Mouse (Mus musculus): ENCODE measurements around the gene Gm20388. TPM values are rescaled to one million over a fixed set of nuclear protein-coding genes. Genes with fewer than 3 reads are reported as not detected.

The Gm20388 gene
- total RNA-seq, 2 experiments from 2014 or later: 5.8 TPM; not detected in 1

DNA sequence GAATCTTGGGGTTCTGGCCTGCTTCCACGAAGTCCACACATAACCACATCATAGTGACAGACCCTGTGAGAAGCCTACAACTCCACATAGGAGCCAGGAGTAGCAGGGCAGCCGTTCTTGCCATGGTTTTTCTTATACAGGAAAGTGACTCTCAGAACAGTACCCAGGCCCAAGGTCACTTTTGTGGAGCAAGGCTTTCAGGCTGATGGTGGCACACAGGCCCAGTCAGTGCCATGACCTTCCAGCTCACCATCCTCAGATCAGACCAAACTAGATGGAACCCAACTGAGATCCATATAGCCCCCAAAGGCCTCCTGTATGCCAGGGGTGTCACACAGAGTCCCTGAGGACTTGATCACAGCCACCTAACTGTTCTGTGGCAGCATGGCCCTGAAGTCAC, 541.5 kb downstream of the Gm20388 start:
- DNase-seq: no peak

DNA sequence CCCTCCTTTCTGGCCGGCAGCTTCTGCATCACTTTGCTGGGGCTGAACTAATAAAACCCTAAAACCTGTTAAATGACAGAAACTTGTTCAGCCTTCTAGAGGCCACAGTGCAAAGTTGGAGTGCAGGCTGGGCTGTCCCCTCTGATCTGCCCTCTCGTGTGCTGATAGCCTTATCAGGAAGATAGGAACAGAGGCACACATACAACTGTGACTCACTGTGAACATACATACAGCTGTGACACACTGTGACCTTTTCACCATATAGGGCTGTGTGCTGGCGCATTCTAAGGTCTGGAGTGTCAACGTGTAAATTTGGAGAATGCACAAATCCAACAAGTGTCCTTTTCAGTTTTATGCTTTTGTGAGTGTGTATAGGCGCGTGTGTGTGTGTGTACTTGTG, 543.8 kb downstream of the Gm20388 start:
- DNase-seq: no peak

DNA sequence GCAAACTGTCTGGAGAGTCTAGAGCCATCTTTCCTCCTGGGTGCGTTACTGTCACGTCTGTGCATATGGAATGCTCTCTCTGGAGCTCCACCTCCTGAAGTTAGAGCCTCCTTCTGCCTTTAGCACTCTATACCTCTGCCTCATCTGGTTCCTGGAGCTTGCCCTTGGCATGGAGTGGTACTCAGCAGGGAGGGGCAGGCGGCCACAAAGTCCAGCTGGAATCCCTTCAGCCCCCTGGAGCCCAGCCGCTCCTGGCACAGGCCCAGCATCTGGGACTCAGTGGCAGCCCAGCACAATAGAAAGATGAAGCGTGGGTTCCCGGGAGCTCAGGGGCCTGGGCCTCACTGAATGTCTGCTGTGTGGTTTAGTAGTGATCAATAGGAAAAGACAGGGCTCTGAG, 549.7 kb downstream of the Gm20388 start:
- no peak for DNase-seq

DNA sequence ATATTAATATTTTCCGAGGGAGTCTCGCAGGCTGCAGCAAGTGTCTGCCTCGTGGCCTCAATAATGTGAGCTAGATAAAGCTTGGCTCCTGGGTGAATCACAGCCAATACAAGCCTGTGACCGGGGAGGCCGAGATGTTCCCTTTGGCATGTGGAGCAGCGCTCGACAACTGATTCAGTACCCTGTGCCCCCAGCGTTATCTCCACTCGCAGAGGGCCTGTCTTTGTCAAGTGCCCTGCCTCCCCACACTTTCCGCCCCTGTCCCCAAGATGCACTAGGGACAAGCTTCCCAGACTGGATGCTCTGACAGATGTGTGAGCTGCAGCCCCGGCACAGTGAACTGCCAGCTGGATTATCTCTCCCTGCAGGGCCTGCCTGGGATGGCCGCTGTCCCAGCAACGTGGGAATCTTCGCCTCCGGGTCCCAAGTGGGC, 551.5 kb downstream of the Gm20388 start:
- peak; percentile 62 for DNase-seq

DNA sequence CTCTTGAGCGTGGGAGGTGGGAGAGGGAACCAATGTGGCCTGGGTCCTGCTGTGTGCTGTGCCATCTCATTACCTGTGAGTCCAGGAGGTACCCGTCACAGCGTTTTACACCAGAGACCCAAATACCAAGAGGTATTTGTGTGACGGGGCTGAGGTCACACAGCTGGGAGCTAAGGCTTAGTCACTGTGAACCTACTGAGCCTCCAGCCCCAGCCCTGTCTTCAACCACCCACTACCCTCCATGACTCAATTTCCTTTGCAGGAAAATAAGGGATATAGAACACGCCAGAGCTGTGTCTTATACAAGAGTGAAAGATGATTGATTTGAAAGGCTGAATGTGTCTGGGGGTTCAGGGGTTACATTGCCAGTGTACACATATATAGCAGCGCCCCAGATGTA, 552.0 kb downstream of the Gm20388 start:
- DNase-seq: no peak

DNA sequence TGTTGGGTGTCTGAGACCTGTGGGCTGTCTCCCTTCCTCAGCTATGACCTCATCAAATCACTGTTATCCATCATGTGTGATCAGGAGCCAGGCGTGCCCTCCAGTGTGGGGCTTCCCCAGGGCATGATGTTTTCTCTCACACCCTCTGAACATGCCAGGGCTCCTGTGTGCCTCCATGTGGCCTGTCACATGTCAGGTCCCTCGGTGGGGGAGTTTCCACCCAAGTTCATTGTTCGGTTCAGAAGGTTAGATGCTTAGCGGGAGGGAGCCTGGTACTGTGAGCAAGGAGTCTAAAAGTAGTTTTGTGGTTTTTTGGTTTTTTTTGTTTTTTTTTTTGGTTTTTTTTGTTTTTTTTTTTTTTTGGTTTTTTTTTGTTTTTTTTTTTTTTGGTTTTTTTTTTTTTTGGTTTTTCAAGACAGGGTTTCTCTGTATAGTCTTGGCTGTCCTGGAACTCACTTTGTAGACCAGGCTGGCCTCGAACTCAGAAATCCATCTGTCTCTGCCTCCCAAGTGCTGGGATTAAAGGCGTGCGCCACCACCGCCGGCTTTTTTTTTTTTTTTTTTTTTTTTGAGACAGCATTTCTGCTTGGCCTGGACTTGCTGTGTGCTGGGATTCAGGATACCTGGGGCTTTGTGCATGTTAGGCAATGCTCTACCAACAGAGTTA, 553.4 kb downstream of the Gm20388 start:
- DNase-seq: no peak

DNA sequence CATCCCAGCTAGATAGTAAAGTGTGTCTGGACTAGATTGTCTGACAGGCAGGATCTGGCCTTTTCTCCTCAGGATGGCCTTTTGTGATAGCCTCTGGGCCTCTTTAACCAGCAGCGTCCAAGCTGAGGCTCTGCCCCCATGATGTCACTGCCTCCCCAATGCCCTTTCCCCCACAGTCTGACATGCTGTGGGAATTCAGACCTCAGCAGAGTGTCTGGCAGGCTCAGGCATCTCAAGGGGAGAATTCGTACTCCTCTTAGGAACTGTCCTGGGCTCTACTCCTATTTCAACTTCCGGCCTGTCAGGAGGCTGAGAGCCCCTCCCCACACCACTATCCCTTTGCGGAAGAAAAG, 553.9 kb downstream of the Gm20388 start:
- no peak for DNase-seq

DNA sequence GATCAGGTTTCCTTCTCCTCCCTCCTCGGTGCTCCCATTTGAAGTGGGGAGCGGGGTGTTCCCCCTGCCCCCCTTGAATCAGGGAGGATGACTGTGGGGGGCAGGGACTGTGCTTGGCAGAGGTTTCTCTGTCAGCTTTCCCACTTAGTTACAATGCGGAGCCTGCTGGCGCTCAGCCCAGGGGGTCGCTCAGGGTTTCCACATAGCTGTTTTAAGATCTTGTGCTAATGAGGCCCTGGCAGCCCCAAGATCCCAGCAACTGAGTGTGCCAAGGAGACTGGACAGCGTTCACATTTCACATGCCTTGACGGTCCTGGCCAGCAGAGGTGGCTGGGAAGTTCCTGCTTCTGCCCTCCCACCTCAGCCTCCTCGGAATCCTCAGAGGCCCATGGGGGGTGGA, 555.1 kb downstream of the Gm20388 start:
- peak; percentile 77 for DNase-seq

DNA sequence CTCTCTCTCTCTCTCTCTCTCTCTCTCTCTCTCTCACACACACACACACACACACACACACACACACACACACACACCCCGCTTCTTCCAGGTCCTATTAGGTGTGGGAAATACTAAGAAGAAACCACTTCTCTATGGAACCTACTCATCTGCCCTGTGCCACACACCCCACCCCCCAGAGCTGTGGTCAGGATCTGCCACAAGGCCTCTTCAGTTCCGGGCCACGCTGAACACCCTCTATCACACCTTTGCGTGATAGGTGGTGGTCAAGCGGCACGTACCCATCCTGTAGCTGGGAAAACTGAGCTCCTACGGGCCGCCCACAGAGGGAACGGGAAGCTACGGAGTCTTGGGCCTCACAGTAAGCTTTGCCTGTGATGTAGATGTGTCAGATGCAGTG, 555.6 kb downstream of the Gm20388 start:
- DNase-seq: no peak

DNA sequence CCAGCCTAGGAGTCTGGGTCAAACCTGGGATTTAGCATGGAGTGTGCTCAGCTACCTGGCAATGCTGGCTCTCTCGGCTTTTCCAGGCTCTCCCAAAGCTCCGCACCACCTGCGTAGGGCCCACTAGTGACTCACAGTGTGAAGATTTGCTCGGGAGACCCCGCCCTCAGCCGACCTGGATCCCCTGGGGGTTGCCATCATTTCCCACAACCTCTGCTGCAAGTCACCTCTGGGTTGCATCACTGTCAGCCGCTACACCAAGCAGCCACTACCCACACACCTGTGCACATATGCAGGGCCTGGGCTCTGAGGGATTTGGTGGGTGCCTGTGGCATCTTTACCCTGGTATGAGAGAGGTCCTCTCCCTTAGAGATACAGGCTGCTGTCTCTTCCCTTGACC, 557.0 kb downstream of the Gm20388 start:
- no peak for DNase-seq

DNA sequence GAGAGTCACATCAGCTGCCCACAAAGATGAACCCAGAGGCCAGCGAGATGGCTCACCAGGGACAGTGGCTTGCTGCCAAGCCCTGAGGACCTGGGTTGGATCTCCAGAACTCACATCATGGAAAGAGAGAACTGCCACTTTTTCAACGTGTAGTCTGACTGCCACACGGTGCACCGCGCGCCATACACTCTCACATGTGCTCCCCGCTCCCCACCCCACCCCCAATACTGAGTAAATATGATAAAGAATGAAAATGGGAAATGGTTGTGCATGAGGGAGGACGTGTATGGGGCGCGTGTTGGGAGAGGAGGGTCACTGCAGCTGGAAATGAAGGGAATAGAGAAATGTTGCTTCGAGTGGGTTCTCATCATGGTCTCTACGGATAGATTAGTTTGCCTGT, 559.5 kb downstream of the Gm20388 start:
- DNase-seq: no peak

DNA sequence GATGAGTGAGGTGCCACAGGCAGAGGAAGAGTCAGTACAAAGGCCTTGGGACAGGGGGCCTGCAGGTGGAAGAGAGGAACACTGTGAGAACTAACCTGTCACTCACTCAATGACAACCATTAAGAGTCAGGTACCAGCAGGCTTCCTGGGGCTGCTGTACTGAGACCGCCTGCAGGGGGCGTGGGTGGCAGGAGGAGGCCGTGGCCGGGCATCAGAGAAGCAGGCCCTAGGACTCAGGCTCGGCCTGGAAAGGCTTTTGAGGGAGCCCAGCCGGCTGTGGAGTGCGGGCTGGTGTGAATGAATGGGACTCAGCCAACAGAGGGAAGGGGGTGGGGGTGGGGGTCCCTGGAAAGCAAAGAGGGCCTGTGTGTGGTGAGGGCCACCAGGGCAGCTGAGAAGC, 560.5 kb downstream of the Gm20388 start:
- peak; percentile 73 for DNase-seq

DNA sequence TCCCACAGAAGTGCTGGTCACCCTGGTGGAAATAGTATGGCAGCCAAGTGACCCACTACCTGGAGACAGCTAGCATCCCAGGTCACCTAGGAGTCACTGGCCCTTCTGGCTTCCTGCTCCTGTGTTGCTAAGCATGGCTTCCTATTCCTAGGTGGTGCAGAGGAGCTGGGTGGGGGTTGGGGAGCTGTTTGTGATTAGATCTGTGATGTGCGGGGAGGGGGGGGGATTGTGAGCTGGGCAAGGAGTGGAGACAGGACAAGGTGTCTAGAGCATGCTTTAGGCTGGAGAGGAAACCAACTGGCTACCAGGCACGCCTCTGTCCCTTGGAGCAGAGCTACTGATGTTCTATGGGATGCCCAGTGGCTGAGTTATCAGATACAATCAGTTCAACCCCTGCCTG, 561.1 kb downstream of the Gm20388 start:
- DNase-seq: no peak

DNA sequence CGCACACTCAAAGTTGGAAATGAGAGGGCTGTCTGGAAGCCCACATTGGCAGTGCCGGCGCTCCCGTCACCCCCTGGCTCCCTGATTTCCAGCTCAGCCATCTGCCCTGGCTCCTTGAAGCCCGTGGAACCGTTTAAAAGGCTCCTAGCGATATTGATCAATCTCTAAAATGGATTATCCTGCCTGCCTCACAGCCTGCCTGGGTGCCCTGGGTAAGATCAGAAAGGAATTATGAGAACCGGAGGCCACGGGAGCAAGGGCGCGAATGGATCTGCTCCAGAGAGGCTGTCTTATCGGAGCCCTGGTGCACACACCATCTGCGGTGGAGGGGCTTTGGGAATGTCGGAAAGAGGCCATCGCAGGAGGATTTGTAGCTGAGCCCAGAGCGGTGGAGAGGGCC, 561.6 kb downstream of the Gm20388 start:
- no peak for DNase-seq

DNA sequence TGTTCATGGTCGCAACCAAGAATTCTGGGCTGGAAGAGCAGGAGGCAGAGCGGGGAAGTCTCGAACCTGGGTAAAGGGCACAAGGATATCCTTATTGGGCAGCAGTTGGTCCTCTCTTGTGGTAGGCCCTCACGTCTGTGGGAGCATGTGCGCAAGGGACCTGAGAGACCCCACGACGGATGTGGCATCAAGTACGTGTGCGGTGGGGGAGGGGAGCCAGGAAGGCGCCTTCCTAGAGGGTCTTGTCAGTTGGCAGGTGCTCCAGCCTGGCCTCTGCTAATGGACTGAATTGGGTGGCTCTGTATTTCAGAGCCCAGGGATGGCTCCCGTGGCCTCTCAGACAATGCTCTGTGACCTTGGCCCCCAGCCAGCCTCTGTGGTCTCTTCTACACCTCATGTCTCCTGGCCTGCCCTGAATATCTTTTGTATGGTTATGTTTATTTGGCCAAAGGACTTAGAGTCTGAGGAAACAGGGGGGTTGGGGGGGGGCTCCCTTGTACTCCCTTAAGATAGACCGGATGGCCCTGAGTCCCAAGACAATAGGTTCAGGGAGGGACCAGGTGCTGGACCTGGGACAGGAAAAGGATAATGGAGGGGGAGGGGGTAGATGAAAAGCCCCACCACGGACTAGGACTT, 563.2 kb downstream of the Gm20388 start:
- peak; percentile 62 for DNase-seq

DNA sequence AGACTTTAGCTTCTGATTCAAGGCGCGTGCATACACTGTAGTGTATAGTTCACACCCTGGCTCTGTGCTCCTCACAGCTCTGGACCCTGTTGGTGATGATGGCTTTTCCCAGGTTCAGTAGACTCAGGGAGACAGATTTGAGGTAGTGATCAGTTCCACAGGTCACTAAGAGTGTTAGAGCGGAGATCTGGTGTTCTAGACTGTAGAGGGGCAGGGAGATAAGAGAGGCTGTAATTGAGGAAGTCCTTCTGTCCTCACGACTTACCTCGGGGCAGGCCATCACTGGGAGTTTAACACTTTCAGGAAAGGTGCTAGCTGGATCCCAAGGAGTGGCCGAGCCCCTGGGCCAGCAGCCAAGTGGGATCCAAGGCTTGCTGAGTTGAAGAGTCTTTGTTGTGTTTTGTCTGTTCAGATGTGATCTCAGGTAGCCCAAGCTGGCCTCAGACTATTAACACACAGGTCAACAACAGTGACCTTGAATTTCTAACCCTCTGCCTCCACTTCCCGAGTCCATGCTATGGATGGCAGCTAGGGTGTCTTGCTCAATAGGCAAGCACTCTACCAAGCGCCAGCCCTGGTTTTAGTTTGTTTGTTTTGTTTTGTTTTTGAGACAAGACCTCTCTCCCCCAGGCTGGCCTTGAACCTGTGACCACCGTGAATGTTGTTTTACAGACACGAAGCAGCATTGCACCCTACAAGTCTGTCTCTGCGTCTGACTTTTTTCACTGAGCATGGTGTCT, 564.0 kb downstream of the Gm20388 start:
- DNase-seq: no peak

DNA sequence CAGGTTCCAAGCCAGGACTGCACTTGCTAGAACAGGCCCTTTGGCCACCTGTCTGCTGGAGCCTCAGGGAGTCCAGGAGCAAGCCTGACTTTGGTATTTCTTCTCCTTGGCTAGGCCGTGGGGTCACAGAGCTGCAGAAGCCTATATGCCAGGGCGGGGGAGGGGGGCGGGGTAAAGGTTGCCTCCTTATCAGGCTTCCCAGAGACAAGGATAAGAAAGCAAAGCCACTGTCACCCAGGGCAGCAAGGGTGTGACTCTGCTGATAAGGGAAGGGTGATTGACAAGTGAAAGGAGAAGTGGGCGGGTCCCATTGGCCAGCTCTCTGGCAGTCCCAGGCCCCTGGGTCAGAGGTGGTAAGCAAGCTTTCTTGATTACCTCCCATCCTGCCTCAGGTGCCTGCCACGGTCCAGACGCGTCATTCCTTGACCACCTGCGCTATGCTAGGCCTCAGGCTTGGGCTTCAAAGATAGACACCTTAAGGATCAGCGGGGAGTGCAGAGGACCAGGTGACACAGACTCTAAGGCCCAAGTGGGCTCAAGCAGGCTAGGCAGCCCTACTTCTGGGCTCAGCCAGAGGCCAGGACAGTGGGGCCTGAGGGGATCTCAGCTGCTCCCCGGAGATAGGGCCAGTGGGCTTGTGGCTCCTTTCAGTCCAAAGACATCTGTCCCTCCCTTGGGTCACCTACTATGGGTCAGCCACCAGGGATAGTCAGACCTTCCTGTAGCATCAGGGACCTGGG, 565.0 kb downstream of the Gm20388 start:
- DNase-seq: no peak

DNA sequence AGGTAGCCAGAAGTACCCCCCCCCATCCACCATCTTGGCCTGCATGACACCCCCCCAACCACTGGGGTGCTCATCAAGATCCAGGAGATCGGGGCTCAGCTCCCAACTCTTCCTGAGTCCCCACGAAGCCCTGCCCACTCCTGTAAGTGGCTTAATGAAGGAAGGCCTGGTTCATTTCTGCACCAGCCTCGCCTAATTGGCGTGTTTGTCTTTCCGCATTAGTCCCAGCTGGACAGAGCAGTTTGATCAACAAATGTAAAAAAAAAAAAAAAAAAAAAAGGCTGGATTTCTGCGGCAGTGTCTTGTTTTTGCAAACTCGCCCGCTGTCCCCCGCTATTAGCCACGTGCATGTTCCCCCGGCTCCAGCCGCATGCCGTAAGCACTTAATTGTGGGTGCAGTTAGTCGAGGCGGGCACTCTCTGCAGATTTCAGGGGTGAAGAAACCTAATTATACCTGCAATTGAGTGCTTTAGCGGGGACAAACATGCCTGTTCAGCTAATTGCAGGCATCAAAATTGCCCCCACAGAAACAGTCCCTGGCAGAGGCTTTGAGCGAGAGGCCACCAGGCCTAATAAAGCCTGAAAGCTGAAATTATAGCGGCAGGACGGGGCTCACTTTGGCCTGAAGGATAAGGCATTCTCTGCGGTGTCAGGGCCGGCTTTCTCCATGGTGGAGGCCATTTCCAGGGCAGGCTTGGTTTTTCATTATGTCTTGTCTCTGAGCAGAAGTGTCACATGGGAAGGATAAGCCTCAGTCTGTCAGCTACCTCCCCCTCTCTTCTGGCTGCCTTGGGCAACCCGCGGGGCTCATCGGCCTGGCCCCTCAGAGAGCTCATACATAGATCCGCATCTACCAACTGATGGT, 566.3 kb downstream of the Gm20388 start:
- DNase-seq: no peak

DNA sequence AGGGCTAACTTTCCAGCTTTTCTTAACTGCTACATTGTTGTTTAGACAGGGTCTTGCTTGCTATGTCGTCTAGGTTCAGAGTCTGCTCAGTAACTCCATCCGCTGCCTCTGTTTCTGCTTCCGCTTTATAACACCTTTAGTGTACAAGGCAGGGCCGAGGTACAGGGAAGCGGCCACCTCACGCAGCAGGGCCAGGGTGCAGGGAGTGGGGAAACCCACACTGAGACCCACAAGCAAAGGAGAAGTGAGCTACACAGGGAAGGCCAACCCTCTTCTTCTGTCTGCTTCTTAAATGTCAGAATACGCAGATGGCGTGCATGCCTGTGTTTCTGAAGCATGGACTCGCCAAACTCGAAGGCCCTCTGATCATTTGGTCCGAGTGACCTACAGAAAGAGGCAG, 568.1 kb downstream of the Gm20388 start:
- no peak for DNase-seq

DNA sequence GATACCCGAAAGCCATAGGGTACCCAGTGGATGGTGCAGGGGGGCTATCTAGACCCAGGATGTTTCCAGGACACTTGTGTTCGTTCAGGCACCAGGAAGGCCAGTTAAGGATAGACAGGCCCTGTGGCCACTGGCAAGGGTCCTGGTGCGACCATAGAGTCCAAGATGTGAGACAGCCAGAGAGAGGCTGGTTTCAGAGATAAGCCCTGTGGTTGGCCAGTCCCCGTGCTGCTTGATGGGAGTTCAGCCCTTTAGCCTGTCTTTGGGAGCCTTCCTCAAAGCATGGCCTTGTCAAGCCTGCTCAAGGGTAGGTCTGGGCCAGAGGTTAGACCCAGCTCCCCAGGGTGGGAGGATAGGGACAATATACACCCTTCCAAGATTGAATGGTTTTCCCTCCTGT, 569.0 kb downstream of the Gm20388 start:
- DNase-seq: no peak

DNA sequence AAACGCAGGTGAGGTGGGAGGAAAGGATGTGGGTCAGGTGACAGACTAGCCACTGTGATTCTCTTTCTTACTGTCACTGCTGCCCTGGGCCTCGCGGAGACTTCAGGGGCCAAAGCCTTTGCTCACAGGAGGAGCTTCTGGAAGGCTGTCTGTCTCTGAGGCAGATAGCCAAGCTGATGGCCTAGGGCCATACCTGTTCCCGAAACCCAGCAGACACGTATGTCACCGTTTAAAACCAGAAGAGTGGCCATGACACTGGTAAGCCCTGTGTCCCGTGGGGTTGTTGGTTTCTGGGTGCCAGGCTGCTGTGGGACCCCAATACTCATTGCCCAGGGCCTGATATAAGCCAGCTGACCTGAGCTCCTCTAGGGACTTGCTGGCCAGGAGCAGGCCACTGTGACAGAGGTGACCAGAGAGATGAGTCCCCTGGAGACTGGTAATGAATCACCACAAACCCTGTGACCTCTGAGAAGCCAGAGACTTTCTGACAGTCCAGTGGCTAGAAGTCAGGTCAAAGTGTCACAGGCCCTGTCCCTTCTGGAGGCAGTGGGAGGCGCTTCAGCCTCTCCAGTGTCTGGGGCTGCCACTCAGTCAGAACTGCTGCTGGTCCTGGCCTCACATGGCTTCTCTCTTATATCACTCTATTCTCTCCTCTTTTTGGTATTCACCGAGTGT, 571.5 kb downstream of the Gm20388 start:
- DNase-seq: no peak

DNA sequence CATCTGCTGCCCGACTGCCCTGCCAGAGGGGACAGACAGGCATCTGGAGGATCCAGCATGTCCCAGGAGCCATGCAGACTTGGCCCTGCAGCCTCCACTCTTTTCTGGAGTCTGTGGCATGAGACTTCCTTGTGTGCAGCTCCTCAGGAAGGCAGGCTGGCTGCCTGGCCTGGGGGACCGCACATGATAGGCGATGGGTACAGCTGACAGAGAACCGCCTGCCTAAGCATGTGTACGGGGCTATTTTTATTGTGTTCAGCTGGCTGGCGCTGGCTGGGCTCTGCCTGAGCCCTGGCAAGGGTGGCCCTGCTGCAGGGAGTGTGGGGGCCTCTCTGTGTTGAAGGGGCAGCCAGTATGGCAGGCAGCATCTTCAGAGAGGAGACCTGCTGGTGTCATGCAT, 573.8 kb downstream of the Gm20388 start:
- no peak for DNase-seq

Data from heart, postnatal 4 days (tissue).